Mouse (Mus musculus) cerebellum, adult 2 months (tissue): ENCODE results near the gene Tkt. TPM values are rescaled to one million over a fixed set of nuclear protein-coding genes. Genes with fewer than 3 reads are reported as not detected.

ENCODE experiments used
- DNase-seq, 2 experiments: peaks; one replicate each; pipeline ENCODE4 v3.0.0; 2021
- H3K27ac ChIP-seq: fragments of 200-500 bp; 2 replicates; pipeline ENCODE4 v1.5.1; 2012; ENCODE audit warnings: low read length, control low read depth, inconsistent platforms; ENCODE audit not compliant: insufficient read depth
- H3K27me3 ChIP-seq: fragments of 200-500 bp; 2 replicates; pipeline ENCODE4 v1.6.1; 2012; ENCODE audit warnings: inconsistent platforms, mild to moderate bottlenecking, low read length, moderate library complexity; ENCODE audit not compliant: control insufficient read depth, insufficient read depth
- H3K4me1 ChIP-seq: fragments of 200-500 bp; 2 replicates; pipeline ENCODE4 v1.6.1; 2011; ENCODE audit warnings: low read length; ENCODE audit not compliant: control insufficient read depth, insufficient read depth
- H3K4me3 ChIP-seq: fragments of 200-500 bp; replicated peaks from 2 replicates; pipeline ENCODE3; 2011; ENCODE audit warnings: mild to moderate bottlenecking, low read depth, low read length, control low read depth; ENCODE audit not compliant: insufficient read depth
- CTCF ChIP-seq: fragments of 200-500 bp; IDR thresholded peaks from 2 replicates; pipeline ENCODE4 v1.5.1; 2011; ENCODE audit warnings: low read depth, mild to moderate bottlenecking, control low read depth, low read length, moderate library complexity, borderline replicate concordance; ENCODE audit not compliant: insufficient read depth
- POLR2A ChIP-seq: fragments of 200-500 bp; IDR thresholded peaks from 2 replicates; pipeline ENCODE4 v1.6.1; 2011; ENCODE audit warnings: low read length, control low read depth, borderline replicate concordance; ENCODE audit not compliant: insufficient read depth
- WGBS: fragments of 180-500 bp; shearing (Covaris S2); methylation state at CpG from one replicate; pipeline ENCODE4 v1.1.7; 2018; 5-methylcytosine and 5-hydroxymethylcytosine counted together
- polyA plus RNA-seq: library from polyadenylated mRNA; depleted of rRNA; stranded (reverse); fragments of >200 nt; gene quantifications from 2 replicates; pipeline ENCODE4 v1.2.3, GENCODE M21; 2012; rRNA removed

The Tkt gene
- polyA plus RNA-seq, 1 experiment: 183 TPM

DNA sequence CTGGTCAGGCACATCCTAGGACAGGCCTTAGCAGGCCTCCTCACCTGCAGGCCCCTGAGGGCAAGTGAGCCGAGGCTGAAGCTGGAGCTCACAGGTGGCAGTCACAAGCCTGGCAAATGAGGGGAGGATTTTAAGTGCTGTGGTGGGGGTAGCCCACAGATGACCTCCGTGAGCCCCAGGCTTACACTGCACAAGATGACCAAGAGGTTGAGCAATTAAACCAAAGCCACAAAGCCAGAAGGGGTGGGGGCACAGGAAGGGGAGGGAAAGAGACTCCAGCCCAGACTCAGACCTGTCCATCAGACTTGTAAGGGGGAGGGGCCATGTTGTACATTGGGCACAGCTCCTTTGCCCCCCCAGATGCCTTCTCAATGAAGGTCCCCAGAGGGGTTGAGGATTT lies 68.6 kb downstream of the Tkt start:
- TF ChIP-seq POLR2A (no peak), CTCF (no peak)
- no peak for DNase-seq
- H3K4me3 ChIP-seq: no peak overlapping the region
- H3K4me1 ChIP-seq: peaks cover 17% of the 10 kb centered on the region
- H3K27ac ChIP-seq: no peak overlapping the region
- H3K27me3 ChIP-seq: no peaks in the 10 kb centered on the region
- WGBS: 92% methylated on average over 2 of the region's 2 CpGs

DNA sequence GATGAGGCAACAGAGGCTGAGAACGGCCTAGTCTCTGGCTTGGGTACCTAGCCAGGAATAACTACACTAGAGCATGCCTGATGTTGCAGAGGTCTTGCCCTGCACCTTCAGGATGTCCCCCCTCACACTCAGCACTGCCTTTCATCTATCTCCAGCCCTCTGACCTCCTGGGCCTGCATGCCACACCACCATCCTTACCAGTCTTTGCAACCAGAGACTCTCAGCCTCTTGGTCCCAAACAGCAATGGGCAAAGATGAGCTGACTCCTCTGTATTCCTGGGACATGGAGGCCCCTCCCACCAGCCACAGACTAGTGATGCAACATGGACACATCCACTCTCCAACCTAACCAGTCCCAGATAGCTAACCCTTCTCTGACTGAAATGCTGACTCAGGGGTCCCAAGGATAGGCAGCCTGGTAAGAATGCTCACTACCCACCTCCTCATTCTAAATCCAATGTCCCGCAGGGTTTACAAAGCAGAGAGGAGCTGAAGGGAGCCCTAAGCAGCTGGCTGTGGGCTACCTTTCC lies 70.7 kb downstream of the Tkt start:
- DNase-seq: no peak
- peaks cover 21% of the 10 kb centered on the region for H3K4me1 ChIP-seq
- no peak for TF ChIP-seq POLR2A
- no peak for TF ChIP-seq CTCF
- no peak overlapping the region for H3K4me3 ChIP-seq
- no peak overlapping the region for H3K27ac ChIP-seq
- WGBS: 90% methylated on average over 2 of the region's 2 CpGs
- H3K27me3 ChIP-seq: no peaks in the 10 kb centered on the region

DNA sequence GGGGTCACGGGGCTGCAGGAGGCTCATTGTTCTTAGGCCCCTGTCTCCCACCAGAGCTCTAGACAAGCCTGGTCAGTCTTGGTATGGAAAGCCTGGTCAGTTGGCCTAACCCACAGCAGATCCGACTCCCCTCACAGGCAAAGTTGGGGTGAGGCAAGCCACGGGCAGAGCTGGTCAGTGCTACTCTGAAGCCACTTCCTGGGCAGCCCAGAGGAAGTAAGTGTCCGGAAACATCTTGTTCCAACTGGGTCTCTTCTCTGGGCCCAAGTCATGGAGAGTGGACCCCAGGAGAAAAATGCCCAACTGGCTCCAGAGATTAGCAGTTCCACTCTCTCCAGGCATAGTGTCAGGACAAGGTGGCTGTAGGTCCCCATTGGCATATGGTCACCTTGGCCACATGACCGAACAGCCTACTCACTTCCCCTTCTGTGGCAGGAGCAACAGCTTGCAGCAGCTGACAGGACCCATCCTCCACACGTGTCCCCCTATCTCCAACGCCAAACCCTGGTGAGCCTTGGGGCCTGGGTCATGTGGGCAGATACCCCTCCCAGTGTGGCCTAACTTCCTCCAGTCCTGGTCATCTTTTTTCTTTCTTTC lies 71.9 kb downstream of the Tkt start:
- Histone ChIP-seq H3K4me1 (peaks cover 21% of the 10 kb centered on the region), H3K27ac (no peak overlapping the region), H3K4me3 (no peak overlapping the region), H3K27me3 (no peaks in the 10 kb centered on the region)
- WGBS: 36% methylated on average over 7 of the region's 7 CpGs
- DNase-seq: peak; percentile 40 to 71
- TF ChIP-seq POLR2A: no peak
- TF ChIP-seq CTCF: no peak

DNA sequence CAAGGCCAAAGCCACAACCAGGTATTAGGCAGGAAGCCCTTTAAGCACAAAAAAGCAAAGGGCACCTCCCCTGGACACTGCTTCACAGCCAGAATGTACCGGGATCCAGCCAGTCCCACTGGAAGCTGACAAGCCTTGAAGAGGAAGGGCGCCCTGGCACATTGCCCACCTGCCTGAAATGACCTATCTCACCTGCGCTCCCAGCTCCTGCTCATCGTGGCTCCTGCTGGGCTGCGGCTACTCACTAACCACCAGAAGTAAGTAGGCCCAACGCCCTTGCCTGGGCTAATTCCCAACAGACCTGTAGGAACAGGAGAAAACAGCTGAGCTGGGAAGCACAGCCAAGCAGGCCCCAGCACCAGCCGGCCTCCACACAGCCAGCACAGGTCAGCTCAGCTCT lies 74.0 kb downstream of the Tkt start:
- H3K4me3 ChIP-seq: no peak overlapping the region
- WGBS: 28% methylated on average over 7 of the region's 7 CpGs

DNA sequence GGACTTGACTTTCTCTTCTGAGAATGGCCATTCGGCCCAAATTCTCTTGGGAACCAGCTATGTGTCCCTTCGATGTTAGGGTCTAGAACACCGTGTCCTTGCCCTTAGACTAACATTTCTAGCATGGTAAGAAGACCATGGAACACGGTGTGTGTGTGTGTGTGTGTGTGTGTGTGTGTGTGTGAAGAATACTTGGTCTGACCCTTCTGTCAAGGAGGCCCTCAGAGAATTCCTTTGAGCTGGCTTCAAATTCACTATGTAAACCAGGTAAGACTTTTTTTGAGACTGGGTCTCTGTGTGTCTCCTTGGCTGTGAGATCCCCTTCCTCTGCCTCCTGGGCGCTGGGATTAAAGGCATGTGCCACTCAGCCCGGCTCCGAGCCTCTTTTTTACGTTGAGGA lies 74.4 kb downstream of the Tkt start:
- peaks cover 21% of the 10 kb centered on the region for H3K4me1 ChIP-seq

More for the DNA sequence above, 74.0 kb downstream of the Tkt start:
- Histone ChIP-seq H3K4me1 (peaks cover 21% of the 10 kb centered on the region), H3K27me3 (no peaks in the 10 kb centered on the region), H3K27ac (no peak overlapping the region)
- peak; percentile 41 to 44 for DNase-seq
- TF ChIP-seq CTCF (no peak), POLR2A (no peak)

More for the DNA sequence above, 74.4 kb downstream of the Tkt start:
- H3K27me3 ChIP-seq: no peaks in the 10 kb centered on the region
- no peak overlapping the region for H3K4me3 ChIP-seq
- 91% methylated on average over 8 of the region's 8 CpGs for WGBS
- DNase-seq: no peak
- H3K27ac ChIP-seq: no peak overlapping the region
- TF ChIP-seq CTCF: no peak

Other genes with a start within 250 kb of the Tkt start
- gene Dcp1a, start 68.8 kb upstream of the Tkt start, polyA plus RNA-seq: 20.6 and 20.8 TPM in 2 replicates
- 35.0 and 46.0 TPM in 2 replicates for gene Cacna1d, start 56.9 kb upstream of the Tkt start, polyA plus RNA-seq
- 86.0 and 97.4 TPM in 2 replicates for gene Prkcd, start 77.9 kb downstream of the Tkt start, polyA plus RNA-seq
- 12.1 and 12.4 TPM in 2 replicates for gene Rft1, start 106.0 kb downstream of the Tkt start, polyA plus RNA-seq
- 8.9 and 9.7 TPM in 2 replicates for gene Sfmbt1, start 166.5 kb downstream of the Tkt start, polyA plus RNA-seq